In genomic region chr1:191325726-191326232, GRCm38 (mm10) we compare ENCODE assay signal across 8 mouse cellular contexts. TPM values are rescaled to one million over a fixed set of nuclear protein-coding genes. Genes with fewer than 3 reads are reported as not detected.
DNase-seq lines count a peak whose midpoint lies in the region; ATAC-seq and TF ChIP-seq lines count a peak whose summit lies in the region.

TSS of gene Tmem206 (plus strand) at chr1:191325912.

- H3K36me3 ChIP-seq in hindbrain, embryonic 15.5 days, result no peaks in the 10 kb centered on the region

- peak within 1 kb of the TSS; percentile 80 for H3K4me2 ChIP-seq in hindbrain, embryonic 15.5 days

- under 1% methylated on average over 42 of the region's 42 CpGs for WGBS in hindbrain, embryonic 15.5 days

- TF ChIP-seq CTCF in Patski (IDR thresholded peaks at IDR 0.05), result no peak

- ATAC-seq in Patski, result peak; percentile 83
- peak; percentile 95 for ATAC-seq in hindbrain, embryonic 15.5 days (ENCODE audit: low FRiP score, low read depth)

- CTCF ChIA-PET in Patski (lab: Charles Lee), result interaction anchor here (0.9 to 2.3 kb wide), 6 partner anchors 9 to 250 kb away, joined by 3 to 6 read pairs (median 4); partner anchors contain the start of genes Dtl and Ints7

- POLR2A ChIA-PET in Patski (lab: Charles Lee), result interaction anchor here (1.0 kb wide), 1 partner anchor 13 kb away, joined by 4 read pairs; no protein-coding TSS in a partner anchor

- peak within 1 kb of the TSS; percentile 89 for H3K27ac ChIP-seq in hindbrain, embryonic 15.5 days (replicated peaks)

- peak; percentile 65 for DNase-seq in Patski (ENCODE audit: low read depth, low spot score)
- peak; percentile 96 to 97 for DNase-seq in cerebellum, postnatal 14 days
- DNase-seq in frontal cortex, postnatal 25 days (ENCODE audit: low spot score in 2 of 2), result peak; percentile 90 to 92
- DNase-seq in left cerebral cortex, adult 11 months (ENCODE audit: low spot score), result peak; percentile 85
- peak; percentile 97 for DNase-seq in lung, postnatal 4 days
- DNase-seq in retina, postnatal 7 days (ENCODE audit: low read depth, low spot score), result peak; percentile 94
- DNase-seq in urinary bladder, adult 2 months (ENCODE audit: low spot score), result peak; percentile 89

- peak within 1 kb of the TSS; percentile 86 for H3K9ac ChIP-seq in hindbrain, embryonic 15.5 days

- peak within 1 kb of the TSS; percentile 83 for H3K4me3 ChIP-seq in hindbrain, embryonic 15.5 days

- peaks cover 39% of the 10 kb centered on the region for H3K4me1 ChIP-seq in hindbrain, embryonic 15.5 days (replicated peaks)

- in situ Hi-C loops in Patski (cut with MboI; ENCODE audit: low pct_unique_long_range_greater_than_20kb), result no loop called here

- no peaks in the 10 kb centered on the region for H3K27me3 ChIP-seq in Patski
- no peaks in the 10 kb centered on the region for H3K27me3 ChIP-seq in hindbrain, embryonic 15.5 days

- H3K9me3 ChIP-seq in hindbrain, embryonic 15.5 days, result no peaks in the 10 kb centered on the region

RNA-seq across cellular contexts. Expression of gene Tmem206, which starts in this region (rescaled TPM):
- 21.9 TPM for polyA plus RNA-seq in Patski (2021)
- 35.9 and 36.1 TPM in 2 replicates for polyA plus RNA-seq in hindbrain, embryonic 15.5 days (2015; fragmentation: Nextera tagmentation; extraction: Ambion mirVana)
- 7.5 TPM in 2 replicates for polyA plus RNA-seq in urinary bladder, adult 2 months (2012; rRNA removed)

Comparison
In these comparisons a context has a peak if more than half of its experiments do, and no peak if none do; other contexts are left out.
1. Peak in every context shown above with its lines: DNase-seq, ATAC-seq, H3K4me3 ChIP-seq and H3K27ac ChIP-seq.